Mouse (Mus musculus) heart, embryonic 14.5 days (tissue): Measurements from ENCODE around the gene Lyrm1. TPM values are rescaled to one million over a fixed set of nuclear protein-coding genes. Genes with fewer than 3 reads are reported as not detected.

Experiments
- ATAC-seq: fragments of 200-750 bp; cut with Nextera tagmentation; 2 replicates; pipeline ENCODE4 v1.8.0; 2017; ENCODE audit warnings: low read depth, moderate TSS enrichment; ENCODE audit not compliant: insufficient number of reproducible peaks, insufficient read depth, low FRiP score
- H3K27ac ChIP-seq, 2 experiments: fragments of 200-500 bp in 1 of 2; fragments of 300-500 bp in 1 of 2; sonication (generic) in 1 of 2; replicated peaks in 1 of 2; 2 replicates each; pipeline ENCODE4 v1.5.1; 2012 to 2014; ENCODE audit warnings: low read depth in 2 of 2, low read length in 2 of 2, control low read depth in 1 of 2, mild to moderate bottlenecking in 1 of 2, mixed read lengths in 1 of 2; ENCODE audit not compliant: control insufficient read depth in 1 of 2, insufficient read depth in 1 of 2
- H3K27me3 ChIP-seq: fragments of 300-500 bp; sonication (generic); 2 replicates; pipeline ENCODE4 v1.6.1; 2014; ENCODE audit warnings: mild to moderate bottlenecking, low read length, control low read depth; ENCODE audit not compliant: control insufficient read depth, insufficient read depth
- H3K36me3 ChIP-seq: fragments of 300-500 bp; sonication (generic); 2 replicates; pipeline ENCODE4 v1.6.1; 2014; ENCODE audit warnings: mild to moderate bottlenecking, control low read depth, low read length, mixed read lengths; ENCODE audit not compliant: control insufficient read depth, insufficient read depth
- H3K4me1 ChIP-seq, 2 experiments: fragments of 200-500 bp in 1 of 2; fragments of 300-500 bp in 1 of 2; sonication (generic) in 1 of 2; 2 replicates each; pipeline ENCODE4 v1.6.1; 2012 to 2014; ENCODE audit warnings: low read length in 2 of 2, control low read depth in 1 of 2, mixed read lengths in 1 of 2; ENCODE audit not compliant: control insufficient read depth in 2 of 2, insufficient read depth in 2 of 2
- H3K4me2 ChIP-seq: fragments of 300-500 bp; sonication (generic); 2 replicates; pipeline ENCODE4 v1.6.1; 2014; ENCODE audit warnings: mild to moderate bottlenecking, low read length
- H3K4me3 ChIP-seq, 2 experiments: fragments of 200-500 bp in 1 of 2; fragments of 300-500 bp in 1 of 2; sonication (generic) in 1 of 2; 2 replicates each; pipeline ENCODE4 v1.5.1; 2012 to 2014; ENCODE audit warnings: low read length in 2 of 2, mild to moderate bottlenecking in 2 of 2, control low read depth in 1 of 2, low read depth in 1 of 2, moderate library complexity in 1 of 2; ENCODE audit not compliant: control insufficient read depth in 1 of 2, insufficient read depth in 1 of 2
- H3K9ac ChIP-seq: fragments of 300-500 bp; sonication (generic); 2 replicates; pipeline ENCODE4 v1.6.1; 2014; ENCODE audit warnings: mild to moderate bottlenecking, low read length
- H3K9me3 ChIP-seq: fragments of 300-500 bp; sonication (generic); 2 replicates; pipeline ENCODE4 v1.6.1; 2016; ENCODE audit warnings: low read length, control low read depth; ENCODE audit not compliant: control insufficient read depth
- WGBS: fragments of 180-500 bp; shearing (Covaris S2); extraction: QIAGEN DNeasy Blood & Tissue Kit; methylation state at CpG from one replicate; pipeline ENCODE4 v1.1.7; 2014; 5-methylcytosine and 5-hydroxymethylcytosine counted together
- polyA plus RNA-seq: library from polyadenylated mRNA; unstranded; fragments of >200 nt; fragmentation: Nextera tagmentation; extraction: Ambion mirVana; gene quantifications from 2 replicates; pipeline ENCODE4 v1.2.1, GENCODE M21; 2014

Lyrm1 gene
- polyA plus RNA-seq, 1 experiment from 2014 or later, result 9.2 TPM

DNA sequence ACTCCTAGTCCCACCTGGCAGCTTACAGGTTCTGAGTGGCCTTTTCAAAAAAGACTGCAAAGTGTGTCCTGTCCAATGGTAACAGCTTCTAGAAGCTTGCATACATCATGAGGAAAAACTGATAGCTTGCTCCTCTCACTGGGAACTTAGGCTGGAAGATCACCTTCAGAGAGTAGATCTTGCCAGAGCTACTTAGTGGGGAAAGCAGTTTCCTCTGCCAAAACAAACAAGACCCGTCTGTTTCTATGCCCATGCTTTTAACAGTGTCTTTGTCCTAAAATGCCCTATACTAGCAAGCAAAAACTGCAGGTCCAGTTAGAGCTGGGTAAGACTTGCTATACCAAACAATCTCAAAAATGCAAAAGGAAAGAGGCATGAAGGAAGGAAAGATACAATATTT is 29.5 kb upstream of the Lyrm1 start:
- no peak overlapping the region for H3K27ac ChIP-seq
- H3K4me3 ChIP-seq, result no peak overlapping the region
- WGBS, result 55% methylated on average over 1 of the region's 1 CpGs
- H3K4me1 ChIP-seq, result peaks cover 7 to 21% of the 10 kb centered on the region in 2 experiments; a peak in 3 of 4 replicates
- no peak overlapping the region for H3K9ac ChIP-seq
- no peaks in the 10 kb centered on the region for H3K9me3 ChIP-seq
- peaks cover 13% of the 10 kb centered on the region; the same call in 1 of the 2 replicates for H3K36me3 ChIP-seq
- no peak overlapping the region for H3K4me2 ChIP-seq
- ATAC-seq, result no peak
- no peaks in the 10 kb centered on the region for H3K27me3 ChIP-seq

GRCm38 (mm10) chr7:119872204-119872603 is 23.5 kb upstream of the Lyrm1 start:
- no peak overlapping the region for H3K9ac ChIP-seq
- 94% methylated on average over 4 of the region's 4 CpGs for WGBS

DNA sequence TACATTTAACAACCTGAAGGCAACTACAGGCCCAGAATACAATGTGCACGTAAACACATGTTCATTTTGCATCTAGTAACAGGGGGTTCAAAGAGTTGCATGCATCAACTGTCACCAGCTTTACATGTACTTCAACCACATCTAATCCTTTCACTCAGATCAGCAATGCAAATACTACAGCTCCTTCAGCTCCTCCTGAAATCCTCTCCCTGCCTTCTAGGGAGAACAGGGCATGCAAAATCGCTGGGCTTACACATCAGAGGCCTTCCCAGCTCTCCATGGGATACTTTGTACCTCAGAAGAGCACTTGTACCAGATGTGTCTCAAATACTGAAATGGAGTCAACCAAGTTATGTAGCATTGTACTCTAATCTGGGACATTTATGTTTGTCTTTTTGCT is 22.6 kb upstream of the Lyrm1 start:
- no peak overlapping the region for H3K9ac ChIP-seq
- no peaks in the 10 kb centered on the region for H3K27me3 ChIP-seq
- H3K4me2 ChIP-seq, result no peak overlapping the region
- no peaks in the 10 kb centered on the region for H3K9me3 ChIP-seq
- H3K4me3 ChIP-seq, result no peak overlapping the region
- peaks cover 10% of the 10 kb centered on the region; the same call in 1 of the 2 replicates for H3K36me3 ChIP-seq
- 0 out of 4 replicates have a peak, but pooled peaks cover 0 to 4% of the 10 kb centered on the region in 2 experiments for H3K4me1 ChIP-seq
- ATAC-seq, result no peak
- H3K27ac ChIP-seq, result no peak overlapping the region
- 51% methylated on average over 2 of the region's 2 CpGs for WGBS

More at GRCm38 (mm10) chr7:119872204-119872603, 23.5 kb upstream of the Lyrm1 start:
- no peak overlapping the region for H3K27ac ChIP-seq
- H3K4me1 ChIP-seq, result 0 out of 4 replicates have a peak, but pooled peaks cover 0 to 4% of the 10 kb centered on the region in 2 experiments
- H3K27me3 ChIP-seq, result no peaks in the 10 kb centered on the region
- no peak overlapping the region for H3K4me2 ChIP-seq
- no peaks in the 10 kb centered on the region for H3K9me3 ChIP-seq
- H3K36me3 ChIP-seq, result peaks cover 11% of the 10 kb centered on the region; the same call in 1 of the 2 replicates
- no peak for ATAC-seq
- H3K4me3 ChIP-seq, result no peak overlapping the region

GRCm38 (mm10) chr7:119875776-119876440 is 19.8 kb upstream of the Lyrm1 start:
- WGBS, result 48% methylated on average over 3 of the region's 3 CpGs
- H3K4me3 ChIP-seq, result no peak overlapping the region
- H3K27ac ChIP-seq, result no peak overlapping the region
- ATAC-seq, result no peak
- H3K36me3 ChIP-seq, result peaks cover 11% of the 10 kb centered on the region
- H3K4me2 ChIP-seq, result no peak overlapping the region
- H3K4me1 ChIP-seq, result 0 out of 4 replicates have a peak, but pooled peaks cover 0 to 4% of the 10 kb centered on the region in 2 experiments
- H3K27me3 ChIP-seq, result no peaks in the 10 kb centered on the region
- H3K9ac ChIP-seq, result no peak overlapping the region
- H3K9me3 ChIP-seq, result no peaks in the 10 kb centered on the region

DNA sequence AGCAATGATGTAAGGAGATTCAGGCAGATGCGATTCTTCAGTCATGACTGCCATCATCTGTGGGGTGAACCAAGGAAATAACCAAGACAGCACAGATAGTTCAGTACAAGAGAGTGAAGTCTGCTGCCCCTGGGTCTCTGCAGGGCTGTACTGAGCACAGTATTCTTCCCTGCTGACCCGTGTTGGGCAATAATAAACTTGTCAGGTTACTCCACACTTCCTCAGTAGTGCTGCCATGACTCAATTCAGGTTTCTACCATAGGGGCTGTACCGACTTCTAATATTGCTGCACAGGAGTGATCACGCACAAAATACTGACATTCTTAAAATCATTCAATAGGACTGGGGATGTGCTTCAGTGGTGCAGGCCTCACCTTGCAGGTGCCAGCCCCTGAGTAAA is 16.5 kb upstream of the Lyrm1 start:
- no peaks in the 10 kb centered on the region for H3K9me3 ChIP-seq
- WGBS, result 88% methylated on average over 4 of the region's 4 CpGs
- H3K27me3 ChIP-seq, result no peaks in the 10 kb centered on the region
- peaks cover 0 to 10% of the 10 kb centered on the region in 2 experiments; a peak in 1 of 4 replicates for H3K4me1 ChIP-seq
- no peak for ATAC-seq
- H3K27ac ChIP-seq, result no peak overlapping the region
- peaks cover 11% of the 10 kb centered on the region for H3K36me3 ChIP-seq
- no peak overlapping the region for H3K9ac ChIP-seq
- H3K4me3 ChIP-seq, result no peak overlapping the region
- H3K4me2 ChIP-seq, result no peak overlapping the region

DNA sequence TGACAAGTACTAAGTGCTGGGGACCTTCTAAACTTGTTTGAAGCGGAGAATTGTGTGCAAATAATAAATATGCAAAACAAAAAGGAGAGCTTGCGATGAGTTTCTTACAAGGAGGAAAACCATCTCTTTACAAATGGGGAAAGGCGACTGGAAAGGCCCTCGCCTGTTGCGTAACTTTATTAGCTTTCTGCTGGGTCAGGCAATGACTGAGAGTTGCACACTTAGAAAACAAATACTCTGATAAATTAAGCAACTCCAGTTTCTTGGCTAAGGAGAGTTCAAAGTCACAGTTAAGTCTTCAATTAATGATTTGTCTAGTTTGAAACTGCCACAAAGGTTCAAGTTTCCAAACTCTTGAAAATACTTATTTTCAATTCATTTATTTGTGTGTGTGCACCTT is 15.3 kb upstream of the Lyrm1 start:
- Histone ChIP-seq H3K4me2 (no peak overlapping the region), H3K9ac (no peak overlapping the region), H3K27ac (no peak overlapping the region), H3K9me3 (no peaks in the 10 kb centered on the region), H3K4me1 (peaks cover 0 to 10% of the 10 kb centered on the region in 2 experiments; a peak in 1 of 4 replicates), H3K36me3 (peaks cover 11% of the 10 kb centered on the region), H3K4me3 (no peak overlapping the region), H3K27me3 (no peaks in the 10 kb centered on the region)
- 88% methylated on average over 5 of the region's 5 CpGs for WGBS
- ATAC-seq, result no peak

GRCm38 (mm10) chr7:119881229-119881628 is 14.4 kb upstream of the Lyrm1 start:
- Histone ChIP-seq H3K36me3 (peaks cover 11% of the 10 kb centered on the region), H3K27ac (no peak overlapping the region), H3K4me1 (peaks cover 0 to 6% of the 10 kb centered on the region in 2 experiments; a peak in 1 of 4 replicates), H3K9me3 (no peaks in the 10 kb centered on the region), H3K27me3 (no peaks in the 10 kb centered on the region), H3K4me3 (no peak overlapping the region), H3K4me2 (no peak overlapping the region), H3K9ac (no peak overlapping the region)
- 60% methylated on average over 2 of the region's 2 CpGs for WGBS
- ATAC-seq, result no peak
